Mouse (Mus musculus): ENCODE results near the gene Adcy5. TPM values are rescaled to one million over a fixed set of nuclear protein-coding genes. Genes with fewer than 3 reads are reported as not detected.

Adcy5 gene
- polyA plus RNA-seq, 1 experiment, result 2.8 TPM

- H3K4me3 ChIP-seq (ENCODE audit: control insufficient read depth, low read depth, low read length), result no peak overlapping the region
- TF ChIP-seq POLR2A (IDR thresholded peaks at IDR 0.05; ENCODE audit: control insufficient read depth, low read depth, low read length), result no peak
- no peaks in the 10 kb centered on the region for H3K36me3 ChIP-seq (ENCODE audit: control insufficient read depth, insufficient read depth, low read length)
- H3K27me3 ChIP-seq (ENCODE audit: control insufficient read depth, insufficient read depth, low read length), result no peaks in the 10 kb centered on the region
- H3K4me1 ChIP-seq (ENCODE audit: control insufficient read depth, insufficient read depth, low read length), result no peaks in the 10 kb centered on the region
- no peak overlapping the region for H3K27ac ChIP-seq (ENCODE audit: control insufficient read depth, insufficient read depth, low read depth, low read length)
These were observed 82.4 kb downstream of the Adcy5 start for GRCm38 (mm10) chr16:35237091-35237490.

DNA sequence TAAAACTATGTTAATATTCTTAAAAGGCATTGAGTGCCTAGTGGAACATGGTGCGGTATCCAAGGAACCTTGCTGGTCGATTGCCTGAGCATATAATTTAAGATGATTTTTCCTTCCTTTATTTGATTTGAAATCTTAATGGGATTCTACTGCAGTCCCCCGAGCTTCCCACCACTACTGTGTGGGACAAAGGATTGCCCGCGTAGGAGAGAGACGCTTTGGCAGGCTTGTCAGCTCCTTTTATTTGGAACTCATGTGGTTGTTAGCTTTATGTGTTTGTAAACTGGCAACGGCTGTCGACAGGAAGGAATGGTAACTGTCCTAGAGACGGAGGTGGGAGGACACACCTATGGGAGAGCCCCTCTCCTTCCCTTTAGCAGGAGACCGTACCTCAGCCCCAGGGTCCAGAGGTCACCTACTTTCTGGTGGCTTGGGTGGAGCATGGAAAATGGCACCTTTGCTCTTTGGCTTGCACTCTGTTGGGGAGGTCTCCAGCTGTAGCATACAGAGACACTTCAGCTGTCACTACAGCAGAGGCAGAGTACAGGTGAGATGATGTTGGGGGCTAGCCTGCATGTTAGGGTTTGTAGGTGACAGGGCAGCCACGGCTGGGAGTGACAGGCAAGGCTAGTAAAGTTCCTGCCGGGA lies 84.8 kb downstream of the Adcy5 start:
- Histone ChIP-seq H3K27ac (ENCODE audit: control insufficient read depth, insufficient read depth, low read depth, low read length) (no peak overlapping the region), H3K4me3 (ENCODE audit: control insufficient read depth, low read depth, low read length) (no peak overlapping the region)
- no peak for TF ChIP-seq POLR2A (IDR thresholded peaks at IDR 0.05; ENCODE audit: control insufficient read depth, low read depth, low read length)
- TF ChIP-seq CTCF (IDR thresholded peaks at IDR 0.05; ENCODE audit: control insufficient read depth, insufficient read depth, insufficient replicate concordance, low read depth, low read length), result no peak

GRCm38 (mm10) chr16:35239966-35240730 lies 85.5 kb downstream of the Adcy5 start:
- Histone ChIP-seq H3K36me3 (ENCODE audit: control insufficient read depth, insufficient read depth, low read length) (no peaks in the 10 kb centered on the region), H3K27me3 (ENCODE audit: control insufficient read depth, insufficient read depth, low read length) (no peaks in the 10 kb centered on the region), H3K27ac (ENCODE audit: control insufficient read depth, insufficient read depth, low read depth, low read length) (no peak overlapping the region), H3K4me3 (ENCODE audit: control insufficient read depth, low read depth, low read length) (no peak overlapping the region), H3K4me1 (ENCODE audit: control insufficient read depth, insufficient read depth, low read length) (no peaks in the 10 kb centered on the region)
- TF ChIP-seq POLR2A (IDR thresholded peaks at IDR 0.05; ENCODE audit: control insufficient read depth, low read depth, low read length), result no peak
- TF ChIP-seq CTCF (IDR thresholded peaks at IDR 0.05; ENCODE audit: control insufficient read depth, insufficient read depth, insufficient replicate concordance, low read depth, low read length), result no peak

More for the DNA sequence above, 84.8 kb downstream of the Adcy5 start:
- Histone ChIP-seq H3K4me1 (ENCODE audit: control insufficient read depth, insufficient read depth, low read length) (no peaks in the 10 kb centered on the region), H3K36me3 (ENCODE audit: control insufficient read depth, insufficient read depth, low read length) (no peaks in the 10 kb centered on the region), H3K27me3 (ENCODE audit: control insufficient read depth, insufficient read depth, low read length) (no peaks in the 10 kb centered on the region)

- H3K36me3 ChIP-seq (ENCODE audit: control insufficient read depth, insufficient read depth, low read length), result no peaks in the 10 kb centered on the region
- no peaks in the 10 kb centered on the region for H3K27me3 ChIP-seq (ENCODE audit: control insufficient read depth, insufficient read depth, low read length)
- H3K4me1 ChIP-seq (ENCODE audit: control insufficient read depth, insufficient read depth, low read length), result no peaks in the 10 kb centered on the region
- TF ChIP-seq CTCF (IDR thresholded peaks at IDR 0.05; ENCODE audit: control insufficient read depth, insufficient read depth, insufficient replicate concordance, low read depth, low read length) (no peak), POLR2A (IDR thresholded peaks at IDR 0.05; ENCODE audit: control insufficient read depth, low read depth, low read length) (no peak)
- no peak overlapping the region for H3K27ac ChIP-seq (ENCODE audit: control insufficient read depth, insufficient read depth, low read depth, low read length)
- no peak overlapping the region for H3K4me3 ChIP-seq (ENCODE audit: control insufficient read depth, low read depth, low read length)
These were observed 92.7 kb downstream of the Adcy5 start for GRCm38 (mm10) chr16:35247364-35247763.

DNA sequence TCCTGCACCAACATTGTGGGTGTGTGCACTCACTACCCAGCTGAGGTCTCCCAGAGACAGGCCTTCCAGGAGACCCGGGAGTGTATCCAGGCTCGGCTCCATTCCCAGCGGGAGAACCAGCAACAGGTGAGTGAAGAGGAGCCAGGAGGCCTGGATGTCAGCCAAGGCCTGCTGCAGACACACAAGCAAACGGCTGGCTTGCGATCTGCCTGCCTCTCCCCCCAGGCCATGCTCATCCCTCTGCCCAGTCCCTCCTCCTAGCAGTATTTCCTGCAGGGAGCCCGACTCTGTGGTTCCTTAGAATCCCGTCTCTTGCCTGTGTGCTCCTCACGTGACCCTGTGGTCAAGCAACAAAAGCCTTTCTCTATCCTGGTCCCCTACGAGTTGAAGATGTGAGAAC lies 94.1 kb downstream of the Adcy5 start:
- Histone ChIP-seq H3K27me3 (ENCODE audit: control insufficient read depth, insufficient read depth, low read length) (no peaks in the 10 kb centered on the region), H3K36me3 (ENCODE audit: control insufficient read depth, insufficient read depth, low read length) (no peaks in the 10 kb centered on the region), H3K27ac (ENCODE audit: control insufficient read depth, insufficient read depth, low read depth, low read length) (no peak overlapping the region), H3K4me1 (ENCODE audit: control insufficient read depth, insufficient read depth, low read length) (no peaks in the 10 kb centered on the region), H3K4me3 (ENCODE audit: control insufficient read depth, low read depth, low read length) (no peak overlapping the region)
- TF ChIP-seq CTCF (IDR thresholded peaks at IDR 0.05; ENCODE audit: control insufficient read depth, insufficient read depth, insufficient replicate concordance, low read depth, low read length) (no peak), POLR2A (IDR thresholded peaks at IDR 0.05; ENCODE audit: control insufficient read depth, low read depth, low read length) (no peak)

DNA sequence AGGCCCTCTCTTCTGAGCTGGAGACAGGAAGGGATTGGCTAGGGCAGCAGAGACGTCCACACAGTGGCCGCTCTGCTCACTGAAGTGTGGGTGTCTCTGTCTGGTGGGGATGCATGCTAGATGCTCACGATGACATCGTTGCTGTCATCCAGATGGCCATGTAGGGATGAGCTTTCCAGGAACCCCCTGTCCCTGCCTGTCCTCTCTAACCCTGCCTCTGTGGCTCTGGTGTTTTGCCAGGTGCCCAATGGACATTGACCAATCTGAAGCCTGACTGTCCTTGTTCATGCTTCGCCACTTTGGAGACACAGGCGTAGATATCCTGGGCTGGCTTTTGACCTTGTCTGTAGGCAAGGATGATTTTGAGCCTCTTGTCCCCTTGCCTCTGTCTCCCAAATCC lies 95.1 kb downstream of the Adcy5 start:
- no peaks in the 10 kb centered on the region for H3K27me3 ChIP-seq (ENCODE audit: control insufficient read depth, insufficient read depth, low read length)
- no peak overlapping the region for H3K4me3 ChIP-seq (ENCODE audit: control insufficient read depth, low read depth, low read length)
- H3K27ac ChIP-seq (ENCODE audit: control insufficient read depth, insufficient read depth, low read depth, low read length), result no peak overlapping the region
- TF ChIP-seq POLR2A (IDR thresholded peaks at IDR 0.05; ENCODE audit: control insufficient read depth, low read depth, low read length) (no peak), CTCF (IDR thresholded peaks at IDR 0.05; ENCODE audit: control insufficient read depth, insufficient read depth, insufficient replicate concordance, low read depth, low read length) (no peak)
- H3K36me3 ChIP-seq (ENCODE audit: control insufficient read depth, insufficient read depth, low read length), result no peaks in the 10 kb centered on the region
- H3K4me1 ChIP-seq (ENCODE audit: control insufficient read depth, insufficient read depth, low read length), result no peaks in the 10 kb centered on the region

DNA sequence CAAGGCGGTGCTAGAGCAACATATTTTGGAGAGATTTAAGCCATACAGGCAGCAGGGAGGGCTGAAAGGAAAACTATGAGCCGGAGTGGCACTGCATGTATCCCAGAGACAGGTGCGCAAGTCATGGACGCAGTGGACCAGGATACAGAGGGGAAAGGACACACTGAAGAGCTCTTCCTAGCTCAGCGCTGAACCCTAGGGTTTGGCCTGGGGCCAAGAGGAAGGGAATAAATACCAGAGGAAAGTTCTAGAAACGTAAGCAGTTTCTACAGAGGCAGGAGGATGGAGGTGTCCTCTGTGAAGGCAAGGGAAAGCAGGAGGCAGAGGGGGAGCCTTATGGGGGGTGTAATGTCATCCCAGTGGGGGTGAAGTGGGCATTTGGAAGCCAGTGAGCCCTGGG lies 97.0 kb downstream of the Adcy5 start:
- H3K4me1 ChIP-seq (ENCODE audit: control insufficient read depth, insufficient read depth, low read length), result no peaks in the 10 kb centered on the region
- no peaks in the 10 kb centered on the region for H3K36me3 ChIP-seq (ENCODE audit: control insufficient read depth, insufficient read depth, low read length)
- H3K4me3 ChIP-seq (ENCODE audit: control insufficient read depth, low read depth, low read length), result no peak overlapping the region
- no peak overlapping the region for H3K27ac ChIP-seq (ENCODE audit: control insufficient read depth, insufficient read depth, low read depth, low read length)
- no peaks in the 10 kb centered on the region for H3K27me3 ChIP-seq (ENCODE audit: control insufficient read depth, insufficient read depth, low read length)
- TF ChIP-seq CTCF (IDR thresholded peaks at IDR 0.05; ENCODE audit: control insufficient read depth, insufficient read depth, insufficient replicate concordance, low read depth, low read length) (no peak), POLR2A (IDR thresholded peaks at IDR 0.05; ENCODE audit: control insufficient read depth, low read depth, low read length) (no peak)
